Mouse (Mus musculus) forelimb bud, embryonic 11.5 days (tissue): ENCODE measurements around the gene Ints1.
A peak's percentile ranks its signal among the peaks of the same experiment; 100 is the strongest.

Experiments
- DNase-seq: peaks from one replicate; pipeline ENCODE4 v3.0.0-alpha.2; 2012; ENCODE audit warnings: low read depth, low spot score

Gene Ints1

GRCm38 (mm10) chr5:139801231-139801630 lies 25.8 kb upstream of the Ints1 start:
- no peak for DNase-seq

GRCm38 (mm10) chr5:139799801-139800590 lies 24.5 kb upstream of the Ints1 start:
- DNase-seq: no peak

GRCm38 (mm10) chr5:139799041-139799440 lies 23.6 kb upstream of the Ints1 start:
- no peak for DNase-seq

DNA sequence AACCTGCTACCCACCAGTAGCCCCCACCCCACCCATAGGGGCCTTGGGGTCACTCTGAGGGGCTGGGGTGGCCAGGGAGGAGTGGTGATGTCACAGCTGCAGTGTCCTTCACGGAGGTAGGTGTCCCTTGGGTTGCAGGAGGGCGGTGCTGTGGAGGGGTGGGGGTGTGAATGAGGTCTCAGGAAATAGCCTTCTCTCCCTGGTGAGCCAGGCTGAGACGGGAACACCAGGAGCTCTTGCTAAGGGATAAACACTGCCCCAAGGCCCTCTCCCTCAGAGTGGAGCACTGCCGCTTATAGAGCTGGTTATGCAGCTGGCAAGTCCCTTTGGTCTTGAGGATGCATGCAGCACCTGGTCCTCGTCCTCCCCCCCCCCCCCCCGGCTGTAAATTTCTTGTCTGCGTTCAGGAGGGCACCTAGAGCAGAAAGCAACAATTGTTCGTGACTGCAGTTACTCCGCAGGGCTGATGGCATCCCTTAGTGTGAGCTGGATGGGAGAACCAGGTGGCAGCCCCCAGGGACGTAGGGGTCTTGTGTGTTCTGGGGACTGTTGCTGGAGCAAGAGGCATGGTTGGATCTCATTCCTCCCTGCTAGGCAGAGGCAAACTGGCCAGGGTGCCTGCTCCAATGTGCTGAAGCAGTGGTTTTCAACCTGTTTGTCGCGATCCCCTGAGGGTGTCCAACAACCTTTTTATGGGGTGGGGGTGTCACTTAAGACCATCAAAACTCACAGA lies 22.9 kb upstream of the Ints1 start:
- DNase-seq: no peak

GRCm38 (mm10) chr5:139797473-139798167 lies 22.1 kb upstream of the Ints1 start:
- peak; percentile 51 for DNase-seq

DNA sequence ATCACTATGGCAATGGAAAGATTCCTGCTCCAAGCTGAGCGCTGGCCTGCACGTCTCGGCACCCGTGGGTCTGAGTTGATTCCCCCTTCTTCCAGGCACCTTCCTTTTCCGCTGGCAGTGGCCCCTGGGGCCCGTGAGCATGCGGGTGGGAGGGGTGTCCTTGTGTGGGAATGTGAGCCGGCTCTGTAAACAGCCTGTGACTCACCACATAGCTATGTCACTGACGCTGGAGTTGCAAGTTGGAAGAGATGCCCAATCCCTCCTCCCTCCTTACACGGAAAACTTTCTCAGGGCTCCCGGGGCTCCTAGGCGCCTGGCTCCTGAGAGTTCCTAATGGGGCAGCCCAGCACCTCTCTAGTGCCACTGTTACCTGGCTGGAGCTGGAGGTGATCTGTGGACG lies 21.4 kb upstream of the Ints1 start:
- DNase-seq: no peak

DNA sequence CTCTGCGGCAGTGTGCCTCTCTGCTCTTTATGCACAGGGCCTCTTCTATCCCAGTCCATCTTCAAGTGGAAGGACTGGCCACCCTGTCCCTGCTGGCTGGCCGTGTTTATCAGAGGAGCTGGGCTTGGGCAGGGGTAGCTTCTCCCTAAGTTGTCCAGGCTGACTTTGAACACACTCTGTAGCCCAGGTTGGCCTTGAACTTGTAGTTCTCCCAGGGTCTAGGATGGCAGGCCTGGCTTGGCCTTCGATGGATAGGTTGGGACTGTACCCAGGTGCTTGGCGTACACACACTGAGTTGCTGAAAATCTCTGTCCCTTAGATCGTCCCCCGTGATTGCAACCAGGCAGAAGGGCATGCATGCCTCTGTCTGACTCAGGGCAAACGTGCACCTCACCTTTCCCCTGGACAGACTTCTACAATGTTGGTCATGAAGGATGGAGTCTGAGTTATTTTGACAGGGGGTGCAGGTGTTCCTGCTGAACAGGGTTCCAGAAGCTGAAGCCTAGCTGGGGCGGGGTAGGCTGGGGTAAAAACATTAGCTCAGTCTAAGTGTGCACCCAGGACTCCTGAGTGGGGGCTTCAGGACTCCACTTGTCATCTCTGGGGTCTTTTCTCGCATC lies 20.6 kb upstream of the Ints1 start:
- no peak for DNase-seq

DNA sequence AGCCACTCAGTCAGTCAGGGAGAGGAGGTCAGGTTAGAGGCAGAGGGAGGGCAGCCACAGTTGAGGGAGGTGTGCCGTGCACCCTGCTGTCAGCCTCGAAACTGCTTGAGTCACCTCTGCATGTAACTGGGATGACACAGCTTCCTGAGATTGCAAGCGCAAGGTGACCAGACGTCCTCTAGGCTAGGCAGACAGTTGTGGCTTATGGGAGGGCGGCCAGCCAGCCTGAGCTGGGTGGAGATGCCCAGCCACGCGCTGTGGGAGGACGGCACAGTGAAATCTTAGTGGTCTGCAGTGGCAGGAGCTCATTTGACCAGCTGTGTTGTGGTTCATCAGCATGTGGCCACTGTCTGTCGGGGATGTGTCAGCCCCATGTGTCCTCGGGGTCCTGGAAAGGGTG lies 19.5 kb upstream of the Ints1 start:
- no peak for DNase-seq

GRCm38 (mm10) chr5:139794137-139794536 lies 18.7 kb upstream of the Ints1 start:
- no peak for DNase-seq

GRCm38 (mm10) chr5:139793338-139794089 lies 18.0 kb upstream of the Ints1 start:
- no peak for DNase-seq

DNA sequence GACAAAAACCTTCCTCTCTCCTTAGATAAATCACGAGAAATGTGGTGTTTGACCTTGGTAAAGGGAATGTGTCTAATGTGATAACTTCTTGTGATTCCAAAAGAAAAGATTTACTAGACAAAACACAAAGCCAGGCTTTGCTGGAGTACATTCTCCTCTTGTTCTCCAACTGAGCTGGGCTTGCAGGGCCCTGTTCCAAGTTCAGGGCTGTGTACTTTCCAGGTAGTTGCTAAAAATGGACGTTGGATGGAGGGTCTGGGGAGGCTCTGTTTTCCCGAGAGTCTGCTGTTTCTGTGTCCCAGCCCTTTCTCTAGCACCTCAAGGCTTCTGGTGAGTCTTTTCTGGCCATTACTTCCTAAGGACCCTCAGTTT lies 17.5 kb upstream of the Ints1 start:
- DNase-seq: no peak

- no peak for DNase-seq
Observed at GRCm38 (mm10) chr5:139792159-139792775, 16.8 kb upstream of the Ints1 start.

DNA sequence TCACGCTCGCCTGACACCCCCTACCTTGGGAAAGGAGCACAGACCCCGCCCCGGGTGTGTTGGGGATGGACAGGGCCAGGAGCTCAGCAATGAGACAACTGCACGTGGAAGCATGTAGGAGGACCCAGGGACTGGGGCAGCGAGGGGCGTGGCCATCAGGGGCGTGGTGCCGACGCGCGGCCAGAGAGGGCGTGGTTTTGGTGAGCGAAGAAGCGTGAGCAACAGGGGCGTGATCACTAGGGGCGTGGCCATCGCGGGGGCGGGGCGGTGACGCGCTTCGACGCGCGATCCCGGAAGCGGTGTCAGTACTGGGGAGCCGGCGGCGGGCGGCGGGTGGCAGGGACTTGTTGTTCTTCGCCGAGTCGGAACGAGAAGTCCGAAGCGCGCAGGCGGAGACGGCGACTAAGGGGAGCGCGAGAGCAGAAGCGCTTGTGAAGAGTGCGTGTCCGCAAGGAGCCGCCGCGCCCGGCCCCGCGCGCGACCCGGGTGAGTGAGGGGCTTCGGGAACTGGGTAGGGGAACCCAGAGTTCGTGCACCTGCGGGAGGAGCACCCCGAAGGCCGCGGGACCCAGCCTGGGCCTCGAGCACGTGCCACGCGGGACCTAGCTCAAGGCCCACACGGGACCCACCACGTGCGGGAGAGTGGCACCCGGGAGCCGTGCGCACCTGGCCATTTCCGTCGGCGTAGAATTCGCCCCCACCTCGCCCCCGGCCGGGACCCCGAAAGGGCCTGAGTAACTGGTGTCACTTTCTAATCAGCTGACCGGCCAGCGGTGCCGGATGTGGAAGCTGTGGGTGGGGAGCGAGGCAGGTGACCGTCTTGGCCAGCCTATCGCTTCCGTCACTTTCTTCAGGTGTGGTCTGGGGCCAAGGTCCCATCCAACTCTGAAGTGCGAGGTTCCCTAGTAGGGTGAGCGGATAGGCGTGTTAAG lies 16.0 kb upstream of the Ints1 start, which contains the start of gene Mafk:
TSS of gene Mafk (plus strand) at position 287 of the 932 bp plus-strand sequence.
- peak; percentile 94 for DNase-seq

DNA sequence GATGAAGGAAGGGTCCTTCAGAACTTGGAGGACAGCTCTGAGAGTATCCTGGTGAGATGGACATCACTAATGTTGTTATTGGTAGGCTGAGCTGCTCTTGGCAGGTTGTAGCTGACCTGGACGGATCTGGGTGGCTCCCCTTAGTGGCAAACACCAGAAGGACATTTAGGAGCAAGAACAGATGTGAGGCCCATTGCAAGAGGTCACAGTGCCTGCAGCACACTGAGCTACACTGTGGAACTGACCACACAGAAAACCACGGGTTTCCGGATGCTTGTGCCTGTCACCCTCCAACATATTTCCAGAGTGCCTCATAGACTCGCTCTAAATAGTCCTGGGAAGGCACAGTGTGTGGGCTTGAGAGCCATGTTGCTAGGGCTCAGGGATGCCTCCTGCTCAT lies 14.0 kb upstream of the Ints1 start:
- no peak for DNase-seq

DNA sequence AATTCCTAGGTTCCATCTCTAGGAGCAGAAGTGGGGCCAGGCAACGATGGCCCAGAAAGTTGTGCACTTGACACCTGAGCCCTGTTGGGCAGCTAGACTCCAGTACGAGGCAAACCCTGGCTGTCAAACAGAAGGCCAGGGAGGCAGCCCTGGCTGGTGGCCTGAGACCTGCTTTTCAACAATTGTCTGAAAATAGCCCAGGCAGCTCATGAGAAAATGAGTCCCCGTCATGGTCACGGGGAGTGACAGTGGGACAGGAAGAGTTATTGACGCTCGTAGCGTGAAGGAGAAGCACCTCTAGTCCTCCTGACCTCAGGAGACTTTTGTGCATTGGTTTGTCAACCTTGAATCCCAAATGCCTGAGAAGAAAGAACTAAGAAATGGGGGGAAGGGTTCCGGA lies 5.9 kb upstream of the Ints1 start:
- no peak for DNase-seq

GRCm38 (mm10) chr5:139776966-139777365 lies 1.5 kb upstream of the Ints1 start:
- no peak for DNase-seq

- no peak for DNase-seq
Observed at GRCm38 (mm10) chr5:139768216-139768615, 7.3 kb downstream of the Ints1 start.

DNA sequence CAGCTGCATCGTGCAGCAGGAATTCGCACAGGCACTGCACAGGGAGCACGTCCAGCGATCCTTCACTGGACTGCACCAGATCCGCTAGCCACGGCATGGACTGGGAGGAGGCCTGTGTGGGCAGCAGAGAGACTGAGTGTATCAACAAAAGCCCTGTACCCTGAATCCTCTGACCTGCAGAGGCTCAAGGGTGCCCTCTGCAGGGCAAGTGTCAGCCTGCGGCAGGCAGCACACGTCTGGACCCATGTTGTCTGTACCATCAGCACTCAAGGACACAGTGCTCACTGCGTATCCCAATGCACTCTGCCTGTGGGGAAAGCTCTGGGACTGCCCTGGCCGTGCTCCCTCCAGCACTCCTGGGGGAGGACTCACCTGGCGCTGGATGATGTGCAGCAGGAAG lies 11.2 kb downstream of the Ints1 start:
- peak; percentile 16 for DNase-seq

- DNase-seq: no peak
Observed at GRCm38 (mm10) chr5:139758096-139758495, 17.4 kb downstream of the Ints1 start.

DNA sequence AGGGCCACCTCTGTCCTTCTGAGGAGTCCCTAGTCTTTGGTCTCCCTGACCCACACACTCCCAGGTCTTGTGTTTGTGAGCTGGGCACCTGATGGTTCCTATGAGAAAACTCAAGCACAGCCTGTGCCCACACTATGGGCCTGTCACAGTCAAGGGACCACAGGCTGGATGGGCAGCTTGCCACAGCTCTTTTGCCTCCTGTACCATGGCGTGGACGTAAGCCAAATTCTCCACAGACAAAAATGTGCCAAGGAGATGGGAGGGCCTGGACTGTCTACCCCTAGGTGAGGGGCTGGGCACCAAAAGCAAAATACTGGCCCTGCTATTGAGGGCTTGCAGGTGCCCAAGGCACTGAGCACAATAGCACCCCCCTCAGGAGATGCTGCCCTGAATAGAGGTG lies 18.9 kb downstream of the Ints1 start:
- no peak for DNase-seq
